Mouse (Mus musculus): ENCODE measurements at regions not wholly inside any gene's neighbourhood (a gene's known extent, or its start where the extent isn't known, plus 50 kb on each side); places are given as distances from the start of the nearest gene placed in this dataset.

DNA sequence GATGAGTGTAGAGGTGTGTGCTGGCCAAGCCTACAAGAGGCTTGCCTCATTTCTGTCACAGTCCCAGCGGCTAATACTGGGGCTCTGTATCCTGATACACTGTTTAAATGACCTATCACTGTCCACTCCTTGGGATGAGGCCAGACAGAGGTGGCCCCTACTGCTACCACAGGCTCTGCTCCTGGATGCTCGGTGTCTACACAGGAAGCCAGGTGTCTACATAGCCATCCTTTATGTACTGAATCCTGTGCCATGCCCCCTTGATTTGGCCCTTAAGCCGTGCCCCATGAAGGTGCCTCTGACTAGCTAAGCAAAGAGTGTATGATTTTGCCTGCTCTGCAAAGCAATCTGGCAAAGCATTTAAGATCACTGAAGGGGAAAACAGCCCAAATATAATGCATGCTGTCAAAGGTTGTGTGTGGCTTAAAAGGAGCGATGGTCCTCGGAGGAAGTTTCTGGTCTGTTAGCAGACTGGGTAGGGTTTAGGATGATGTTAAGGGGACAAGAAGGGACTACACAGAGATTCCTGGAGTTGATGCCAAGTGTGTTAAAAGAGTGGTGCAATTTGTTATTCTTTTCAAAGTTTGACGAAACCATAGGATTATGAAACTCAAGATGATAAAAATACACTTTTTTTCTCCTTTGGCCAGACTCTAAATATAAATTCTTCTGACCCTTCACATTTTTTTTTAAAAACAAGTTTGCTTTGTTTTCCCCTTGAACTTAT is 104.2 kb downstream of the E030025P04Rik start:
- DNase-seq (ENCODE audit: low spot score in 2 of 2), result no peak

GRCm38 (mm10) chr11:109039060-109039791 is 104.9 kb downstream of the E030025P04Rik start:
- DNase-seq (ENCODE audit: low spot score in 2 of 2), result no peak

DNA sequence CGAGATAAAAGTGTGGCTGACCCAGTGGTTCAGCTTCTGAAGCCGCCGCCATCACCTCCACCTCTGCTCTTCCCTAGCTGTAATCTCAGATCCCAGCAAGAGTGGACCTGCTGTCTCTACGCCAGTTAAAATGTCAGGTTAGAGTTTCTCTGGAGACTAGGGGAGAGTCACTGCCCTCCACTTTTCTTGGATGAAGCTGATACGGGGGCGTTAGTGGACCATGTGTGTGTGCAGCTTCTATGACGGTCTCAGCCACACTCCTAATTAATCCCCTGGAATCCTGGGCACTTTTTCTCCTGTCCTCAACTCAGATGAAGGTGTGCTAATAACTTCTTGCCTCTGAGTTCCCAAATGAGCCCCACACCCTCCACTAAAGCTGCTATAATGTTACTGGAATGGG is 106.0 kb downstream of the E030025P04Rik start:
- no peak for DNase-seq (ENCODE audit: low spot score in 2 of 2)

GRCm38 (mm10) chr11:109034596-109034995 is 109.6 kb downstream of the E030025P04Rik start:
- DNase-seq (ENCODE audit: low spot score in 2 of 2), result no peak

DNA sequence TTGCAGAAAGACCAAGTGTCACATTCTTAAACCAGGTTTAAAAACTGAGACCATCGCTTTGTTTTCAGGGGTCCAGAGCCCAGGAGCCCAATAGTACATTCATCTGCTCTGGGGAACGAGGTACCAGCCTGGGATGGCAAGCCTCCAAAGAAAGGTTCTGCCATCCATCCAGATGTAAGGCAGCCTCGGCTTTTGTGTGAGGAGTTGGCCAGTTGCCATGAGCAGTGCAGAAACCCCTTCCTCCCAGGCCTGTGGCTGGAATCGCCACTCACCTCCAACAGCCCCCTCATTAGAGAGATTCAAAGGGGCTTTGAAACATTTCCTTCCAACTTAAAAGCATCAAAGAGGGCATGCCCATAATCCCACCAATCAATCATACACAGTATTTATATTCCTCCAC is 110.1 kb downstream of the E030025P04Rik start:
- no peak for DNase-seq (ENCODE audit: low spot score in 2 of 2)

DNA sequence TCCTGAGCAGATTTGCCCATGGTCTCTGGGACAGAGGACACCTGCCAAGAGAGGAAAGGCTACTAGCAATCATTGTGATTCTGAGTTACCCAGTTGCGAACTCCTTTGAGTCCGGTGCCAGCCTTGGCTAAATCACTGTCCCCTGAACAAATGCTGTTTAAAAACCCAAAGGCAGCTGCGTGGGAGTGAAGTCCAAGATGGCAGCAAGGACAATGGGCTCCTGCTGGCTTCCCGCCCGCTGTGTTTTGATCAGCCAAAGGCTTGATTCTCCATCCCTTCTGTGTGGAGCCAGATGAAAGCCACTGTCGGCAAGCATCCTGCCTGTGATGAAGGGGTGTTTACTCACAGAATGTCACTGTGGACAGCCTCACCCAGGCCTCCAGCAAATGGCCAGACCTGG is 111.4 kb downstream of the E030025P04Rik start:
- DNase-seq (ENCODE audit: low spot score in 2 of 2), result no peak

DNA sequence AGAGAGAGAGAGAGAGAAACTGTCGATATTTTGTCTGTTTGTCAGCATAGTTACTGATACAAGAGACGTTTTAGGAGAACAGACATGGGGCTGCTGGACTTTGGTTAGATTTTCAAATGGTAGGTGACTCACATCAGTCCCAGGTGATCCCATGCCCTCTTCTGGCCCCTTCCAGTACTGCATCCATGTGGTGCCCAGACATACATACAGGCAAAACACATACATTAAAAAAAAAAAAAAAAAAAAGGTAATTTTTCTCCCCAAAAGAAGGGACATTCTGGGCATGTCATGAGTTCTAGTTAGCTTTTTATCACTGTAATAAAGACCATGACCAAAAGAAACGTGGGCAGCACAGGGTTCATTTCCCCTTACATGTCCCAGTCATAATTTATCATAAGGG is 110.3 kb downstream of the Axin2 start:
- no peak for DNase-seq (ENCODE audit: low spot score in 2 of 2)

- DNase-seq (ENCODE audit: low spot score in 2 of 2), result no peak
These were observed 109.7 kb downstream of the Axin2 start for GRCm38 (mm10) chr11:109029894-109030293.

GRCm38 (mm10) chr11:109014806-109015205 is 94.7 kb downstream of the Axin2 start:
- DNase-seq (ENCODE audit: low spot score in 2 of 2), result peak in 1 of 2 experiments; percentile 47

- DNase-seq (ENCODE audit: low spot score in 2 of 2), result no peak
These were observed 91.0 kb downstream of the Axin2 start for GRCm38 (mm10) chr11:109011161-109011560.

GRCm38 (mm10) chr11:109008872-109009271 is 88.7 kb downstream of the Axin2 start:
- no peak for DNase-seq (ENCODE audit: low spot score in 2 of 2)

GRCm38 (mm10) chr11:109005681-109006080 is 85.5 kb downstream of the Axin2 start:
- no peak for DNase-seq (ENCODE audit: low spot score in 2 of 2)

Measured in gastrocnemius, postnatal 4 days (tissue).